In the genomic region with DNA sequence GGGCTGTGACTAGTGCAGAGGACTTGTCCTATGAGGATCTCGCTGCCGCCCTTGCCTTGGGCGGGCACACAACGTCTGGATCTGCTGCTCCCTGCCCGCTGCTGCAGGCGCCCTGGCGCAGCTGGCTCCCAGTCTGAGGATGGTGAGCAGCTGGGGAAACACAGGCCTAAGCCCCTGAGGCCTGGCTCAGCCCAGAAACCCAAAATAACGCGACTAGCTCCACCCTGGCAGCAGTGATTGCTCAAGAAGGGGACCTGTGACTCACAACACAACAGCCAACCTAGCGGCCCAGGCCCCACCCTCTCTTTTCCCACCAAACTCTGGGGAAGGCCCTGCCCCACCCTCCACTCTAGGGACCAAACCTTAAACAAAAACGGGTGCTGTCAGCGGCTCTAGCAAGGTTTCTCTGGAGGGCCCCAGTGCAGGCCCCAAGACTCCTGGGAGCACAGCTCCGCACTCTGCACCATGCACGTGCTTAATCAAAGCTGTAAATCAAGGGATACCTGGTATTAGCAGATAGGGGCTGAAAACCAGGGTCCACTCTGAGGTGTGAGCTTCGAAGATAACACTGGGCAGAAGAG, we compare ENCODE assay signal across 9 mouse cellular contexts. TPM values are rescaled to one million over a fixed set of nuclear protein-coding genes. Genes with fewer than 3 reads are reported as not detected.
DNase-seq lines count a peak whose midpoint lies in the region; ATAC-seq and TF ChIP-seq lines count a peak whose summit lies in the region.
"Had no signal": no experiment of that assay in that cellular context is flagged by ENCODE, and none has a peak within 500 bp of the region (broad histone marks: within the 10 kb centered on the region; RNA-seq: fewer than 3 reads in every experiment).

No protein-coding gene starts in this region.

- 74% methylated on average over 15 of the region's 15 CpGs for WGBS in hindbrain, embryonic 10.5 days
- 67% methylated on average over 15 of the region's 15 CpGs for WGBS in hindbrain, embryonic 12.5 days
- WGBS in embryonic facial prominence, embryonic 13.5 days: 73% methylated on average over 15 of the region's 15 CpGs

- H3K79me3 ChIP-seq in C2C12 (ENCODE audit: low read depth): no peaks in the 10 kb centered on the region

- no peak overlapping the region for H3K4me3 ChIP-seq in hindbrain, embryonic 10.5 days
- H3K4me3 ChIP-seq in hindbrain, embryonic 12.5 days: no peak overlapping the region
- H3K4me3 ChIP-seq in C2C12 (ENCODE audit: insufficient read depth, poor library complexity, severe bottlenecking): no peak overlapping the region
- no peak overlapping the region for H3K4me3 ChIP-seq in embryonic facial prominence, embryonic 13.5 days
- H3K4me3 ChIP-seq in layer of hippocampus, adult 2 months: no peak overlapping the region

- H3K27me3 ChIP-seq in hindbrain, embryonic 10.5 days (ENCODE audit: insufficient read depth, poor library complexity, severe bottlenecking): no peaks in the 10 kb centered on the region
- no peaks in the 10 kb centered on the region for H3K27me3 ChIP-seq in hindbrain, embryonic 12.5 days
- no peaks in the 10 kb centered on the region for H3K27me3 ChIP-seq in C2C12 (ENCODE audit: control insufficient read depth, insufficient read depth, insufficient read length)
- no peaks in the 10 kb centered on the region for H3K27me3 ChIP-seq in embryonic facial prominence, embryonic 13.5 days

- DNase-seq in hindbrain, embryonic 10.5 days (ENCODE audit: low spot score): no peak
- peak; percentile 43 for DNase-seq in lung, postnatal 36 days
- DNase-seq in layer of hippocampus, adult 2 months (ENCODE audit: low spot score in 2 of 2): no peak
- no peak for DNase-seq in ovary, postnatal 10 days (ENCODE audit: low spot score)
- no peak for DNase-seq in embryo, embryonic 11 days

- H3ac ChIP-seq in C2C12 (ENCODE audit: control insufficient read depth, insufficient read length, low read depth): no peak overlapping the region

- no peak for TF ChIP-seq CTCF in C2C12 (IDR thresholded peaks at IDR 0.05; ENCODE audit: control insufficient read depth, insufficient read depth, insufficient read length)
- TF ChIP-seq CTCF in layer of hippocampus, adult 2 months (conservative IDR thresholded peaks at IDR 0.05): no peak

- no peaks in the 10 kb centered on the region for H3K9me3 ChIP-seq in hindbrain, embryonic 10.5 days
- no peaks in the 10 kb centered on the region for H3K9me3 ChIP-seq in hindbrain, embryonic 12.5 days (replicated peaks)
- no peaks in the 10 kb centered on the region for H3K9me3 ChIP-seq in embryonic facial prominence, embryonic 13.5 days

- no peak overlapping the region for H3K9ac ChIP-seq in hindbrain, embryonic 12.5 days
- H3K9ac ChIP-seq in embryonic facial prominence, embryonic 13.5 days: no peak overlapping the region
- H3K9ac ChIP-seq: hindbrain, embryonic 14.5 days had no signal

- H3K4me1 ChIP-seq in hindbrain, embryonic 10.5 days (replicated peaks): peaks cover 22% of the 10 kb centered on the region
- H3K4me1 ChIP-seq in hindbrain, embryonic 12.5 days: peaks cover 8% of the 10 kb centered on the region; the same call in 1 of the 2 replicates
- peaks cover 14% of the 10 kb centered on the region for H3K4me1 ChIP-seq in embryonic facial prominence, embryonic 13.5 days

- no peaks in the 10 kb centered on the region for H3K36me3 ChIP-seq in hindbrain, embryonic 10.5 days
- H3K36me3 ChIP-seq in hindbrain, embryonic 12.5 days: no peaks in the 10 kb centered on the region
- no peaks in the 10 kb centered on the region for H3K36me3 ChIP-seq in C2C12 (ENCODE audit: control insufficient read depth, insufficient read depth)
- no peaks in the 10 kb centered on the region for H3K36me3 ChIP-seq in embryonic facial prominence, embryonic 13.5 days

- H3K4me2 ChIP-seq in hindbrain, embryonic 12.5 days (replicated peaks): no peak overlapping the region
- H3K4me2 ChIP-seq in embryonic facial prominence, embryonic 13.5 days: no peak overlapping the region
- H3K4me2 ChIP-seq: hindbrain, embryonic 14.5 days had no signal

- H3K27ac ChIP-seq in hindbrain, embryonic 10.5 days: peak overlapping the region; percentile 51; the same call in 1 of the 2 replicates
- no peak overlapping the region for H3K27ac ChIP-seq in hindbrain, embryonic 12.5 days
- 0 out of 2 replicates have a peak overlapping the region, but pooled peaks have one; percentile 4 for H3K27ac ChIP-seq in embryonic facial prominence, embryonic 13.5 days
- no peak overlapping the region for H3K27ac ChIP-seq in layer of hippocampus, adult 2 months
- H3K27ac ChIP-seq: hindbrain, embryonic 14.5 days had no signal

- H3K79me2 ChIP-seq in C2C12 (ENCODE audit: control insufficient read depth, insufficient read depth): no peaks in the 10 kb centered on the region

- ATAC-seq in hindbrain, embryonic 12.5 days (ENCODE audit: low FRiP score): no peak
- ATAC-seq in embryonic facial prominence, embryonic 13.5 days (ENCODE audit: insufficient number of reproducible peaks, insufficient read depth, low FRiP score, low TSS enrichment, low read depth): no peak

TF ChIP-seq in C2C12, 6 proteins besides CTCF, POLR2A, EP300 and RAD21:
- TF ChIP-seq MYOG (IDR thresholded peaks at IDR 0.05; ENCODE audit: control insufficient read depth, extremely low read depth, insufficient read length): no peak
- TF ChIP-seq MYOD1 (IDR thresholded peaks at IDR 0.05; ENCODE audit: control insufficient read depth, insufficient read length, low read depth): peak; percentile 99
- peak; percentile 99 for TF ChIP-seq CEBPB (IDR thresholded peaks at IDR 0.05; ENCODE audit: low read depth)
- TF ChIP-seq USF1 (IDR thresholded peaks at IDR 0.05; ENCODE audit: low read depth): no peak
- peak; percentile 45 for TF ChIP-seq MAX (IDR thresholded peaks at IDR 0.05)
- peak; percentile 81 for TF ChIP-seq FOSL1 (IDR thresholded peaks at IDR 0.05; ENCODE audit: insufficient read depth, low read length, poor library complexity, severe bottlenecking)

RNA-seq across cellular contexts. Expression of gene Atp2b4, which starts 23.1 kb away (rescaled TPM):
- 4.2 and 4.6 TPM in 2 replicates for polyA plus RNA-seq in hindbrain, embryonic 10.5 days (2016; fragmentation: Nextera tagmentation; extraction: Ambion mirVana)
- polyA plus RNA-seq in hindbrain, embryonic 12.5 days (2016; fragmentation: Nextera tagmentation; extraction: Ambion mirVana): 12.2 and 16.3 TPM in 2 replicates
- polyA plus RNA-seq in C2C12 (2012; fragmentation: generic; extraction: Trizol): 3.0 TPM
- polyA plus RNA-seq in embryonic facial prominence, embryonic 13.5 days (2015; fragmentation: Nextera tagmentation; extraction: Ambion mirVana): 25.3 and 26.1 TPM in 2 replicates
- 10 to 100 TPM; 78.4 to 89.6 TPM for total RNA-seq in layer of hippocampus, adult 2 months (2021)

Comparison
In these comparisons a context has a peak if more than half of its experiments do, and no peak if none do; other contexts are left out.
1. H3K27ac ChIP-seq: peak in hindbrain, embryonic 10.5 days (single experiment) and embryonic facial prominence, embryonic 13.5 days (single experiment); none in hindbrain, embryonic 12.5 days (single experiment) and layer of hippocampus, adult 2 months (single experiment).